Mouse (Mus musculus): ENCODE measurements around the gene Gse1. TPM values are rescaled to one million over a fixed set of nuclear protein-coding genes. Genes with fewer than 3 reads are reported as not detected.
A peak's percentile ranks its signal among the peaks of the same experiment; 100 is the strongest.

Gse1 gene
- polyA plus RNA-seq, 1 experiment = 52.4 TPM

DNA sequence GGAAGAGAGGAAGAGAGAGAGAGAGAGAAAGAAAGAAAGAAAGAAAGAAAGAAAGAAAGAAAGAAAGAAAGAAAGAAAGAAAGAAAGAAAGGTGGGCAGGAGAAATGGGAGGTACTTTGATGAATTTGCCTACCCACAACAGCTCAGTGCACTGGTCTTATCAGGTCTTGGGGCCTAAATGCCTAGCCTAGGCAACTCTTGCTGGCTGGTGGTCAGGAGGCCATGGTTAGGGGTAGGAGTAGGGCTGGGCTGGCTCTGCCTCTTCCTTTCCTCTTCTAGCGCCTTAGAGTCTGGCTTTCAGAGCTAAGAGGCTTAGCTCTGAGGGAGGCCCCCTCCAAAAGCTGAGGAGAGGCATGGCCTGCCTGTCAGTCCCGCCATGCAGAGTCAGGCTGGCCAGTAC, 395.4 kb downstream of the Gse1 start:
- TF ChIP-seq POLR2A (IDR thresholded peaks at IDR 0.05; ENCODE audit: borderline replicate concordance, insufficient read depth, low read length) (no peak), CTCF (IDR thresholded peaks at IDR 0.05; ENCODE audit: borderline replicate concordance, insufficient read depth, low read depth, low read length) (no peak)
- no peak overlapping the region for H3K27ac ChIP-seq (ENCODE audit: insufficient read depth, low read length)
- WGBS = 75% methylated on average over 2 of the region's 2 CpGs

DNA sequence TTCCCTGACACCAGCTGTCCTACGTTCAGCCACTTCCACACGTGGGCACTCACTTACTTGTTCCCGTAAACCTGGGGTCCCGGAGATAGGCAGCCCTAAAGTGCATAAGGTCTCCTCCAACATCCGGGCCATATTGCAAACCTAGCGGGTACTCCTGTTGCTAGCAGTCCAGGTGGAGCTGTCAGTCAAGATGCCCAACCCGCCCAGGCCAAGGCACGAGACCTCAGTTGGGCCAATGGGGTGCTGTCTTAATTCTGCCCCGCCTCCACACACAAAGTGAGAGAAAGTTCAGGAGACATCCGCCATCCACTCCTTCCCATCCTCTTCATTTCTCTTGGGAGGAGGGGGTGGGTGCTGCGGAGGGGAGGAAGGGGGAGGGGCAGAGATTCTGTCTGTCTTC, 398.2 kb downstream of the Gse1 start:
- Histone ChIP-seq H3K4me3 (replicated peaks; ENCODE audit: insufficient read depth, low read depth, low read length) (no peak overlapping the region), H3K27me3 (ENCODE audit: control insufficient read depth, insufficient read depth, low read length) (no peaks in the 10 kb centered on the region), H3K4me1 (ENCODE audit: control insufficient read depth, insufficient read depth, low read length) (peaks cover 4% of the 10 kb centered on the region), H3K27ac (ENCODE audit: insufficient read depth, low read length) (no peak overlapping the region)
- no peak for DNase-seq
- 86% methylated on average over 11 of the region's 11 CpGs for WGBS
- TF ChIP-seq CTCF (IDR thresholded peaks at IDR 0.05; ENCODE audit: borderline replicate concordance, insufficient read depth, low read depth, low read length) (no peak), POLR2A (IDR thresholded peaks at IDR 0.05; ENCODE audit: borderline replicate concordance, insufficient read depth, low read length) (no peak)

More for the DNA sequence above, 395.4 kb downstream of the Gse1 start:
- peaks cover 4% of the 10 kb centered on the region for H3K4me1 ChIP-seq (ENCODE audit: control insufficient read depth, insufficient read depth, low read length)
- DNase-seq = no peak
- H3K27me3 ChIP-seq (ENCODE audit: control insufficient read depth, insufficient read depth, low read length) = no peaks in the 10 kb centered on the region
- no peak overlapping the region for H3K4me3 ChIP-seq (replicated peaks; ENCODE audit: insufficient read depth, low read depth, low read length)

GRCm38 (mm10) chr8:120627298-120627697, 399.0 kb downstream of the Gse1 start:
- DNase-seq = peak; percentile 74 to 88
- Histone ChIP-seq H3K4me3 (replicated peaks; ENCODE audit: insufficient read depth, low read depth, low read length) (no peak overlapping the region), H3K4me1 (ENCODE audit: control insufficient read depth, insufficient read depth, low read length) (peaks cover 4% of the 10 kb centered on the region), H3K27me3 (ENCODE audit: control insufficient read depth, insufficient read depth, low read length) (no peaks in the 10 kb centered on the region), H3K27ac (ENCODE audit: insufficient read depth, low read length) (no peak overlapping the region)
- 6% methylated on average over 5 of the region's 5 CpGs for WGBS
- TF ChIP-seq POLR2A (IDR thresholded peaks at IDR 0.05; ENCODE audit: borderline replicate concordance, insufficient read depth, low read length) (no peak), CTCF (IDR thresholded peaks at IDR 0.05; ENCODE audit: borderline replicate concordance, insufficient read depth, low read depth, low read length) (no peak)

GRCm38 (mm10) chr8:120630031-120630430, 401.8 kb downstream of the Gse1 start:
- Histone ChIP-seq H3K4me3 (replicated peaks; ENCODE audit: insufficient read depth, low read depth, low read length) (no peak overlapping the region), H3K27ac (ENCODE audit: insufficient read depth, low read length) (no peak overlapping the region), H3K4me1 (ENCODE audit: control insufficient read depth, insufficient read depth, low read length) (peaks cover 4% of the 10 kb centered on the region), H3K27me3 (ENCODE audit: control insufficient read depth, insufficient read depth, low read length) (no peaks in the 10 kb centered on the region)
- WGBS = 66% methylated on average over 5 of the region's 5 CpGs
- no peak for TF ChIP-seq POLR2A (IDR thresholded peaks at IDR 0.05; ENCODE audit: borderline replicate concordance, insufficient read depth, low read length)
- no peak for TF ChIP-seq CTCF (IDR thresholded peaks at IDR 0.05; ENCODE audit: borderline replicate concordance, insufficient read depth, low read depth, low read length)
- no peak for DNase-seq

DNA sequence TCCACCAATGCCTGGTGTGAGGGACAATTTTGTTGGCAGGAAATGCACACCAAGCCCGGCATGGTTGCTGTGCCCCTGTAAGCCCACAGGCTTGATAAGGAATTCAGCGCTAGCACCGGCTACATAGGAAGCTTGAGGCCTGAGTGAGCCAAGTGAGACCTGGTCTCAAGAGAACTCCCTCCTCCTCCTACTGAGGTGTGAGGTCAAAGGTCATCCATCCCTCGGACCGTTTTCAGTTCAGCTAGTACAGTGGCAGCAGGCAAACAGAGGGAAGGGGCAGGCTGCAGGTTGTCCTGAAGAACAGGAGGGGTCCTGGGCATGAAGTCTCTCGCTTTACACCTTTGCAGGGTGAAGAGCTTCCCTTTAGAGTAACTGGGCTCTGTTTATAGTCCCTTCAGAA, 402.6 kb downstream of the Gse1 start:
- WGBS = 73% methylated on average over 6 of the region's 6 CpGs
- TF ChIP-seq POLR2A (IDR thresholded peaks at IDR 0.05; ENCODE audit: borderline replicate concordance, insufficient read depth, low read length) (no peak), CTCF (IDR thresholded peaks at IDR 0.05; ENCODE audit: borderline replicate concordance, insufficient read depth, low read depth, low read length) (no peak)
- Histone ChIP-seq H3K27me3 (ENCODE audit: control insufficient read depth, insufficient read depth, low read length) (no peaks in the 10 kb centered on the region), H3K4me1 (ENCODE audit: control insufficient read depth, insufficient read depth, low read length) (peaks cover 4% of the 10 kb centered on the region), H3K27ac (ENCODE audit: insufficient read depth, low read length) (no peak overlapping the region), H3K4me3 (replicated peaks; ENCODE audit: insufficient read depth, low read depth, low read length) (no peak overlapping the region)
- no peak for DNase-seq

Other genes with a start within 250 kb of the Gse1 start
- 2.4 and 2.6 TPM in 2 replicates for gene Crispld2, start 236.0 kb upstream of the Gse1 start, polyA plus RNA-seq (2012; rRNA removed)
- 34.7 and 39.3 TPM in 2 replicates for gene Zdhhc7, start 127.0 kb upstream of the Gse1 start, polyA plus RNA-seq (2012; rRNA removed)
- 175 and 188 TPM in 2 replicates for gene 6430548M08Rik, start 114.3 kb upstream of the Gse1 start, polyA plus RNA-seq (2012; rRNA removed)
- gene Fam92b, start 51.0 kb upstream of the Gse1 start, polyA plus RNA-seq (2012; rRNA removed) = 1.8 and 3.3 TPM in 2 replicates

All from cerebellum, adult 2 months (tissue).